Mouse (Mus musculus) layer of hippocampus, adult 2 months (tissue): Measurements from ENCODE around the gene Gabra5. TPM values are rescaled to one million over a fixed set of nuclear protein-coding genes. Genes with fewer than 3 reads are reported as not detected.

Experiments used
- DNase-seq, 2 experiments: peaks; one replicate each; pipeline ENCODE4 v3.0.0; 2022; ENCODE audit warnings: low spot score in 2 of 2
- H3K27ac ChIP-seq: fragments of 200-600 bp; 2 replicates; pipeline ENCODE4 v1.8.1; 2022
- H3K4me3 ChIP-seq: fragments of 200-600 bp; 2 replicates; pipeline ENCODE4 v1.8.1; 2022; ENCODE audit warnings: mild to moderate bottlenecking
- CTCF ChIP-seq: fragments of 200-600 bp; conservative IDR thresholded peaks from 2 replicates; pipeline ENCODE4 v1.8.1; 2022; ENCODE audit warnings: antibody characterized with exemption, mild to moderate bottlenecking, moderate library complexity
- long read RNA-seq, 2 experiments: library from polyadenylated mRNA; stranded (forward); transcript quantifications; one replicate each; pipeline ENCODE4 v2.0.0; 2021; ENCODE audit warnings: borderline mapping rate in 2 of 2
- total RNA-seq, 2 experiments: library from RNA; stranded (reverse); gene quantifications; 2 replicates each; pipeline ENCODE4 v1.2.3; 2021

Gabra5 gene
- 100 to 1,000 TPM; 172 to 194 TPM for total RNA-seq
- long read RNA-seq, experiment 1, transcript Gabra5-202 (11 exons, 2,607 nt): minor isoform, 26 of 199 reads
- long read RNA-seq, experiment 1, transcript Gabra5-201 (10 exons, 2,671 nt): major isoform, 57 of 199 reads
- long read RNA-seq, experiment 1, transcript Gabra5-203 (10 exons, 2,224 nt): minor isoform, 18 of 199 reads
- long read RNA-seq, experiment 1, partial matches to known transcripts: 22 of 199 reads
- long read RNA-seq, experiment 1, other reads (novel, unspliced or antisense): 76 of 199 reads
- long read RNA-seq, experiment 2, transcript Gabra5-202 (11 exons, 2,607 nt): minor isoform, 42 of 238 reads
- long read RNA-seq, experiment 2, transcript Gabra5-201 (10 exons, 2,671 nt): major isoform, 71 of 238 reads
- long read RNA-seq, experiment 2, transcript Gabra5-203 (10 exons, 2,224 nt): minor isoform, 26 of 238 reads
- long read RNA-seq, experiment 2, partial matches to known transcripts: 17 of 238 reads
- long read RNA-seq, experiment 2, other reads (novel, unspliced or antisense): 82 of 238 reads

GRCm38 (mm10) chr7:57509681-57510141 lies at the start of gene Gabra5:
TSS of gene Gabra5 (minus strand) at chr7:57510059.
- H3K27ac ChIP-seq: peak within 1 kb of the TSS; percentile 97
- TF ChIP-seq CTCF: peak; percentile 76

GRCm38 (mm10) chr7:57538565-57538964 lies 28.7 kb upstream of the Gabra5 start:
- peak; percentile 81 for TF ChIP-seq CTCF
- Histone ChIP-seq H3K27ac (no peak overlapping the region), H3K4me3 (no peak overlapping the region)
- DNase-seq: peak in 1 of 2 experiments; percentile 12

More at GRCm38 (mm10) chr7:57509681-57510141, at the start of gene Gabra5:
- H3K4me3 ChIP-seq: peak within 1 kb of the TSS; percentile 74
- DNase-seq: peak; percentile 77 to 79

GRCm38 (mm10) chr7:57532676-57533075 lies 22.8 kb upstream of the Gabra5 start:
- Histone ChIP-seq H3K4me3 (no peak overlapping the region), H3K27ac (no peak overlapping the region)
- TF ChIP-seq CTCF: no peak
- no peak for DNase-seq

- Histone ChIP-seq H3K27ac (peak overlapping the region; percentile 51), H3K4me3 (no peak overlapping the region)
- no peak for TF ChIP-seq CTCF
- DNase-seq: peak in 1 of 2 experiments; percentile 11
Observed at GRCm38 (mm10) chr7:57529954-57530353, 20.1 kb upstream of the Gabra5 start.

GRCm38 (mm10) chr7:57529451-57529850 lies 19.6 kb upstream of the Gabra5 start:
- TF ChIP-seq CTCF: no peak

GRCm38 (mm10) chr7:57512955-57513354 lies 3.1 kb upstream of the Gabra5 start:
- H3K4me3 ChIP-seq: no peak overlapping the region
- DNase-seq: peak; percentile 67 to 77
- TF ChIP-seq CTCF: peak; percentile 83
- H3K27ac ChIP-seq: peak overlapping the region; percentile 56; the same call in 1 of the 2 replicates

More at GRCm38 (mm10) chr7:57529451-57529850, 19.6 kb upstream of the Gabra5 start:
- DNase-seq: peak in 1 of 2 experiments; percentile 23
- Histone ChIP-seq H3K27ac (peak overlapping the region; percentile 51; the same call in 1 of the 2 replicates), H3K4me3 (no peak overlapping the region)

- Histone ChIP-seq H3K27ac (peak overlapping the region; percentile 97), H3K4me3 (peak overlapping the region; percentile 74)
- no peak for TF ChIP-seq CTCF
- DNase-seq: peak in 1 of 2 experiments; percentile 30
Observed at GRCm38 (mm10) chr7:57508860-57509632, 813 bp downstream of the Gabra5 start.

GRCm38 (mm10) chr7:57502809-57503208 lies 7.0 kb downstream of the Gabra5 start:
- no peak for DNase-seq
- Histone ChIP-seq H3K27ac (peak overlapping the region; percentile 83), H3K4me3 (no peak overlapping the region)
- TF ChIP-seq CTCF: no peak

- H3K27ac ChIP-seq: peak overlapping the region; percentile 58
- peak; percentile 42 to 62 for DNase-seq
- no peak overlapping the region for H3K4me3 ChIP-seq
- TF ChIP-seq CTCF: no peak
Observed at GRCm38 (mm10) chr7:57491795-57492194, 18.1 kb downstream of the Gabra5 start.

- DNase-seq: no peak
- no peak overlapping the region for H3K4me3 ChIP-seq
- H3K27ac ChIP-seq: 0 out of 2 replicates have a peak overlapping the region, but pooled peaks have one; percentile 51
- TF ChIP-seq CTCF: no peak
Observed at GRCm38 (mm10) chr7:57486907-57487306, 23.0 kb downstream of the Gabra5 start.

- no peak overlapping the region for H3K4me3 ChIP-seq
- TF ChIP-seq CTCF: peak; percentile 74
Observed at GRCm38 (mm10) chr7:57482896-57483295, 27.0 kb downstream of the Gabra5 start.

GRCm38 (mm10) chr7:57473811-57474525 lies 35.9 kb downstream of the Gabra5 start:
- DNase-seq: peak; percentile 75 to 79
- peak overlapping the region; percentile 61 for H3K27ac ChIP-seq
- H3K4me3 ChIP-seq: no peak overlapping the region
- peak; percentile 89 for TF ChIP-seq CTCF

More at GRCm38 (mm10) chr7:57482896-57483295, 27.0 kb downstream of the Gabra5 start:
- DNase-seq: no peak
- H3K27ac ChIP-seq: no peak overlapping the region
